Mouse (Mus musculus): ENCODE results near the gene Tacr1. TPM values are rescaled to one million over a fixed set of nuclear protein-coding genes. Genes with fewer than 3 reads are reported as not detected.
A peak's percentile ranks its signal among the peaks of the same experiment; 100 is the strongest.

Tacr1 gene
- polyA plus RNA-seq, 1 experiment from 2014 or later = 0.87 TPM

DNA sequence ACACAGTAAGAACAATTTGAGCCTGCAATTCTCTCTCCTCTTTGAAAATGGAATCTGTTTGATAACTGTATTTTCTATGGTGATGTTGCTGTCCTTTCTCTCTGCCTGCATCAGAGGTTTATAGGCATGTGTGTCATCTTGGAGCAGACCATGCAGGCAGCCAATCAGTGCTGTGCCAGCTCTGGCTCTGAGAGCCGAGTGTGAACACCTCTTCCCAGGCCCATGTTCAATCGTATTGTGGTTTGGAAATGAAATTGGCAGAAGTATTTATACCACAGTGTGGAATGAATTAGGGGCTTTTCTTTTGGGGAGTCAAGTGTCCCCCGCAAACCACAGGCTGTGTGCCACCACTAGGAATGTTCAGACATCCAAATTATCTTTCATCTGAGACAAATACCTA lies 117.5 kb downstream of the Tacr1 start:
- Histone ChIP-seq H3K4me1 (replicated peaks; ENCODE audit: control insufficient read depth, insufficient read depth, low read length) (no peaks in the 10 kb centered on the region), H3K9ac (ENCODE audit: low read depth, low read length) (no peak overlapping the region), H3K27me3 (replicated peaks; ENCODE audit: control insufficient read depth, insufficient read depth, low read length) (no peaks in the 10 kb centered on the region), H3K4me3 (ENCODE audit: low read depth, low read length) (no peak overlapping the region), H3K9me3 (ENCODE audit: control insufficient read depth) (no peaks in the 10 kb centered on the region), H3K27ac (ENCODE audit: low read depth, low read length) (no peak overlapping the region), H3K36me3 (ENCODE audit: control insufficient read depth, insufficient read depth) (no peaks in the 10 kb centered on the region), H3K4me2 (replicated peaks; ENCODE audit: low read depth) (no peak overlapping the region)
- ATAC-seq = no peak
- WGBS = 83% methylated on average over 3 of the region's 3 CpGs
- TF ChIP-seq CTCF (IDR thresholded peaks at IDR 0.05; ENCODE audit: low read depth) = no peak

DNA sequence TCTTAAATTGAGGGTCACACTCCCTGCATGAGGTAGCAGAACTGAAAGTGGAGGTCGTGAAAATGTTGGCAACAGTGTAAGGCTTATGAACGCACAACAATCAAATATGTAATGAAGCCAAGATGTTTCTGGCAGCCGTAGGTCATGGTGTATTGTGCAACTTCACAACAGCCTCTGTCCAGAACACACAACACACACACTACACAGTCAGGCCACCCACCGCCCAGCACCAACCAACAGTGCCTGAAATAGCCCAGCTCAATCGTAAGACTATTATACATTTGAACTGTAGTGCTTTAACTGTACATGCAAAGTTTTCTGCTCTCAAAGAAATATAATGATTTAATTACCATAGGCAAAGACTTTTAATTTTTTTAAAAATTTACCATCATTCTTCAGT lies 120.4 kb downstream of the Tacr1 start:
- no peaks in the 10 kb centered on the region for H3K27me3 ChIP-seq (replicated peaks; ENCODE audit: control insufficient read depth, insufficient read depth, low read length)
- no peaks in the 10 kb centered on the region for H3K4me1 ChIP-seq (replicated peaks; ENCODE audit: control insufficient read depth, insufficient read depth, low read length)
- no peak for TF ChIP-seq CTCF (IDR thresholded peaks at IDR 0.05; ENCODE audit: low read depth)
- H3K36me3 ChIP-seq (ENCODE audit: control insufficient read depth, insufficient read depth) = no peaks in the 10 kb centered on the region
- no peak overlapping the region for H3K27ac ChIP-seq (ENCODE audit: low read depth, low read length)
- ATAC-seq = no peak
- H3K4me3 ChIP-seq (ENCODE audit: low read depth, low read length) = no peak overlapping the region
- no peak overlapping the region for H3K9ac ChIP-seq (ENCODE audit: low read depth, low read length)
- H3K4me2 ChIP-seq (replicated peaks; ENCODE audit: low read depth) = no peak overlapping the region
- no peaks in the 10 kb centered on the region for H3K9me3 ChIP-seq (ENCODE audit: control insufficient read depth)
- WGBS = 86% methylated on average over 5 of the region's 5 CpGs

DNA sequence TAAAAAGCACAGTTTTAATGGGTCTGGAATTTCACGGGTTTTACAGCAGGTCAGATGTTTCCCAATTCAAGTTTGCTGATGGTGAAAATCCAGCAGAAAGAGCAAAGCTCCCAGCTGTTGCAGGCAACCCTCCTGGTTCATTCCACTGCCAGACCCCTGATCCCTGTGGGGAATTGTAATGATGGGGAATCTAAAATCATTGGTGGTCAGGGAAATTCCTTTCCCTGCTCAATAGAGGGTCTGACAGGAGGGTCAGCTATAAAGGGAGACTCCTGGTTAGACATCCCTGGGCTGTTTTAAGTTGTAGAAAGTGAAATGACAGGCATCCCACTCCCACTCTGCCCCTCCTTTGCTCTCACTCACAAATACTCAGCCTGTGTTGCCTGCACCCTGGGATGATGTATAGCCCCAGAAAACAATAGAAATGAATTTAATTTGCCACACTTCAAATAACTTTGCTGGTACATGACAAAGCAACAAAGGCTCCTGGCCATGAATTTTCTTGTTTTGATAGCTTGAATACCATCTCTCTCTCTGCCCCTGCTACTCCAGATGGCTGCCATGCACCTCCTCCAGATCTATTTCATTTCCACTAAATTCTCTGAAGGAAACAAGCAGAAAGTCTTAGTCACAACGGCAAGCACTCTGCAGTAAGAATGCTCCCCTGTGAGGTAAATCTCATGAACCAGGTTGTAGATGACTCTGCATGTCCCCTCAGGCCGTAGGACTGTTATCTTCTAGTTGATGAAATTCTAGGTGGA lies 123.2 kb downstream of the Tacr1 start:
- TF ChIP-seq CTCF (IDR thresholded peaks at IDR 0.05; ENCODE audit: low read depth) = no peak
- Histone ChIP-seq H3K36me3 (ENCODE audit: control insufficient read depth, insufficient read depth) (no peaks in the 10 kb centered on the region), H3K27me3 (replicated peaks; ENCODE audit: control insufficient read depth, insufficient read depth, low read length) (no peaks in the 10 kb centered on the region), H3K9ac (ENCODE audit: low read depth, low read length) (no peak overlapping the region), H3K4me3 (ENCODE audit: low read depth, low read length) (no peak overlapping the region), H3K4me1 (replicated peaks; ENCODE audit: control insufficient read depth, insufficient read depth, low read length) (no peaks in the 10 kb centered on the region), H3K27ac (ENCODE audit: low read depth, low read length) (no peak overlapping the region), H3K9me3 (ENCODE audit: control insufficient read depth) (no peaks in the 10 kb centered on the region), H3K4me2 (replicated peaks; ENCODE audit: low read depth) (no peak overlapping the region)
- WGBS = 50% methylated on average over 3 of the region's 3 CpGs
- ATAC-seq = no peak

DNA sequence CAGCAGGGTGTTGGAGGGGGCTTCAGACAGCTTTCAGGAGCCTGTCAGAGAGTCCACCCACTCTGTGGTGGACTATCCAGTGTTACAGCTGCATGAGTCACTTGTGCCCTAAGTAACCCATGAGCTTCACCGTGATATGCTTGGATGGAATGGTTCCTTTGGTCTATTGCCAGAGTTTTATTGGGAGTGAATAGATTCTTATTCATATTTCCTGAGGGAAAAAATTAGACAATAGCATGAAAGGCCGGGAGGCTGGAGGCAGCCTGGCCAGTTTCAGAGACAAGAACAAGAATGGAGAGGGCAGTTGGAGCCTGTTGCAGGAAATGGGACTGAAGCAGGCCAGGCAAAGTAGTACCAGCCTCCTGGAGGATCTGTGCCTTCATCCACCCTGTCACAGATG lies 126.5 kb downstream of the Tacr1 start:
- H3K4me1 ChIP-seq (replicated peaks; ENCODE audit: control insufficient read depth, insufficient read depth, low read length) = no peaks in the 10 kb centered on the region
- 77% methylated on average over 2 of the region's 2 CpGs for WGBS
- no peak overlapping the region for H3K27ac ChIP-seq (ENCODE audit: low read depth, low read length)
- H3K27me3 ChIP-seq (replicated peaks; ENCODE audit: control insufficient read depth, insufficient read depth, low read length) = no peaks in the 10 kb centered on the region
- H3K9ac ChIP-seq (ENCODE audit: low read depth, low read length) = no peak overlapping the region
- ATAC-seq = no peak
- no peak overlapping the region for H3K4me3 ChIP-seq (ENCODE audit: low read depth, low read length)
- H3K9me3 ChIP-seq (ENCODE audit: control insufficient read depth) = no peaks in the 10 kb centered on the region
- no peak overlapping the region for H3K4me2 ChIP-seq (replicated peaks; ENCODE audit: low read depth)
- no peaks in the 10 kb centered on the region for H3K36me3 ChIP-seq (ENCODE audit: control insufficient read depth, insufficient read depth)
- no peak for TF ChIP-seq CTCF (IDR thresholded peaks at IDR 0.05; ENCODE audit: low read depth)

DNA sequence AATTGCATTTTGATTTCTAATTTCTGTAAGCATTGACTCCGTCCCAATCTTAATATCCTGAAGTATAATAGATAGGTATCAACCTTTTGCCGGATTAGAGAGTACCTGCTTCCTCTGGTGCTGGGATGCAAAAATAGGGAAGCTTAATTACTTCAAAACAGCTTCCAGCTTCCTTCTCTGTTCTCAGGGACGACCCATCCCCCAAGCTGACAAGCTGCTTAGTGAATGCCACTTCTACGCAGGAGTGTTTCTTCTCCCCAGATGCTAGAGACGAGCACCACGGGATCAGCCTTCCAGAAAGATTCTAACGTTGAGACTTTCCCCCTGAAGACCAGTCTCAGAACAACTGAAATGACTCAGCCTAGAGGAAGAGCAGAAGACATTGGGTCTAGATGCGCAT lies 134.5 kb downstream of the Tacr1 start:
- no peaks in the 10 kb centered on the region for H3K9me3 ChIP-seq (ENCODE audit: control insufficient read depth)
- 61% methylated on average over 8 of the region's 8 CpGs for WGBS
- ATAC-seq = no peak

DNA sequence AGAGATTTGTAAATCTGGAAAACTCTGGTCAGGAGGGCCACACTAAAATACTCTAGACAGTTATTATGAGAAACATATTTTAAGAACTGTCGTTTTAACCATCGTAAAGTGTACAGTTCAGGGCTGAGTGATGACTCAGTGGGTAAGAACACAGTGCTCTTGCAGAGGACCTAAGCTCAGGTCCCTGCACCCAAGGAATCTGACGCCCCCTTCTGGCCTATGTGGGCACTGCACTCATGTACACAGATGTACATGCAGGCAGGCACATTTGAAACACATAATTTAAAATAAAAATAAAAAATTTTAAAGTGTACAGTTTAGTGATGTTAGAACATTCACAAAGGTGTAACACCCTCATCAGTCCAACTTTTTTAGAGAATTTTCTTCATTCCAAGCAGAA lies 147.1 kb downstream of the Tacr1 start:
- Histone ChIP-seq H3K36me3 (ENCODE audit: control insufficient read depth, insufficient read depth) (no peaks in the 10 kb centered on the region), H3K9me3 (ENCODE audit: control insufficient read depth) (no peaks in the 10 kb centered on the region), H3K27me3 (replicated peaks; ENCODE audit: control insufficient read depth, insufficient read depth, low read length) (no peaks in the 10 kb centered on the region), H3K4me2 (replicated peaks; ENCODE audit: low read depth) (no peak overlapping the region), H3K9ac (ENCODE audit: low read depth, low read length) (no peak overlapping the region), H3K4me1 (replicated peaks; ENCODE audit: control insufficient read depth, insufficient read depth, low read length) (no peaks in the 10 kb centered on the region), H3K27ac (ENCODE audit: low read depth, low read length) (no peak overlapping the region), H3K4me3 (ENCODE audit: low read depth, low read length) (no peak overlapping the region)
- peak; percentile 45 for TF ChIP-seq CTCF (IDR thresholded peaks at IDR 0.05; ENCODE audit: low read depth)
- ATAC-seq = no peak
- 49% methylated on average over 3 of the region's 3 CpGs for WGBS

More for the DNA sequence above, 134.5 kb downstream of the Tacr1 start:
- no peaks in the 10 kb centered on the region for H3K27me3 ChIP-seq (replicated peaks; ENCODE audit: control insufficient read depth, insufficient read depth, low read length)
- H3K36me3 ChIP-seq (ENCODE audit: control insufficient read depth, insufficient read depth) = no peaks in the 10 kb centered on the region
- no peak overlapping the region for H3K4me3 ChIP-seq (ENCODE audit: low read depth, low read length)
- TF ChIP-seq CTCF (IDR thresholded peaks at IDR 0.05; ENCODE audit: low read depth) = no peak
- H3K4me1 ChIP-seq (replicated peaks; ENCODE audit: control insufficient read depth, insufficient read depth, low read length) = no peaks in the 10 kb centered on the region
- no peak overlapping the region for H3K4me2 ChIP-seq (replicated peaks; ENCODE audit: low read depth)
- H3K9ac ChIP-seq (ENCODE audit: low read depth, low read length) = no peak overlapping the region
- no peak overlapping the region for H3K27ac ChIP-seq (ENCODE audit: low read depth, low read length)
